Comparison of ENCODE assay signal across 8 mouse cellular contexts in genomic region chr1:135766592-135767306, GRCm38 (mm10). TPM values are rescaled to one million over a fixed set of nuclear protein-coding genes. Genes with fewer than 3 reads are reported as not detected.
DNase-seq lines count a peak whose midpoint lies in the region; ATAC-seq and TF ChIP-seq lines count a peak whose summit lies in the region.

No protein-coding gene starts in this region.

- no peaks in the 10 kb centered on the region for H3K27me3 ChIP-seq in heart, embryonic 10.5 days (ENCODE audit: insufficient read depth, poor library complexity, severe bottlenecking)
- no peaks in the 10 kb centered on the region for H3K27me3 ChIP-seq in ES-Bruce4 (ENCODE audit: control insufficient read depth, insufficient read depth, low read length, poor library complexity, severe bottlenecking)
- H3K27me3 ChIP-seq in forebrain, postnatal 0 days (ENCODE audit: insufficient read depth, low read length), result no peaks in the 10 kb centered on the region
- no peaks in the 10 kb centered on the region for H3K27me3 ChIP-seq in lung, postnatal 0 days (replicated peaks; ENCODE audit: insufficient read depth, low read length)

- peaks cover 24% of the 10 kb centered on the region for H3K36me3 ChIP-seq in heart, embryonic 10.5 days
- H3K36me3 ChIP-seq in ES-Bruce4 (ENCODE audit: control insufficient read depth, insufficient read depth, low read length, poor library complexity, severe bottlenecking), result peaks cover 30% of the 10 kb centered on the region
- no peaks in the 10 kb centered on the region for H3K36me3 ChIP-seq in forebrain, postnatal 0 days (ENCODE audit: insufficient read depth)
- H3K36me3 ChIP-seq in lung, postnatal 0 days (ENCODE audit: insufficient read depth, low read length), result no peaks in the 10 kb centered on the region

- H3K9me3 ChIP-seq in heart, embryonic 10.5 days, result no peaks in the 10 kb centered on the region
- H3K9me3 ChIP-seq in ES-Bruce4 (replicated peaks; ENCODE audit: control insufficient read depth, insufficient read depth, low read length, poor library complexity, severe bottlenecking), result no peaks in the 10 kb centered on the region
- H3K9me3 ChIP-seq in forebrain, postnatal 0 days (ENCODE audit: low read length), result no peaks in the 10 kb centered on the region
- H3K9me3 ChIP-seq in lung, postnatal 0 days (ENCODE audit: low read length), result no peaks in the 10 kb centered on the region

- no peak for TF ChIP-seq CTCF in ES-Bruce4 (IDR thresholded peaks at IDR 0.05; ENCODE audit: low read depth, low read length)
- TF ChIP-seq CTCF in forebrain, postnatal 0 days (IDR thresholded peaks at IDR 0.05; ENCODE audit: low read depth), result no peak
- no peak for TF ChIP-seq CTCF in lung, postnatal 0 days (IDR thresholded peaks at IDR 0.05)

- no peak; the same call in none of the 2 replicates for ATAC-seq in forebrain, postnatal 0 days
- no peak for ATAC-seq in lung, postnatal 0 days

- peak overlapping the region; percentile 96 for H3K4me2 ChIP-seq in forebrain, postnatal 0 days (ENCODE audit: low read depth)
- peak overlapping the region; percentile 90 for H3K4me2 ChIP-seq in lung, postnatal 0 days (replicated peaks; ENCODE audit: low read depth, low read length)

- 22% methylated on average over 30 of the region's 30 CpGs for WGBS in heart, embryonic 10.5 days
- 26% methylated on average over 30 of the region's 30 CpGs for whole genome bisulfite sequencing in forebrain, postnatal 0 days
- WGBS in lung, postnatal 0 days, result 12% methylated on average over 30 of the region's 30 CpGs

- H3K27ac ChIP-seq in heart, embryonic 10.5 days, result peak overlapping the region; percentile 97
- 0 out of 2 replicates have a peak overlapping the region, but pooled peaks have one; percentile 17 for H3K27ac ChIP-seq in ES-Bruce4 (ENCODE audit: insufficient read depth, low read length)
- peak overlapping the region; percentile 71; the same call in 1 of the 2 replicates for H3K27ac ChIP-seq in forebrain, postnatal 0 days (ENCODE audit: low read depth, low read length)
- peak overlapping the region; percentile 88 for H3K27ac ChIP-seq in lung, postnatal 0 days (ENCODE audit: low read length)

- DNase-seq in heart, embryonic 10.5 days (ENCODE audit: low spot score), result no peak
- DNase-seq in heart, postnatal 4 days, result no peak
- DNase-seq in forebrain, postnatal 0 days, result peak; percentile 31
- DNase-seq in lung, postnatal 0 days (ENCODE audit: low spot score), result no peak
- DNase-seq in left cerebral cortex, adult 8-10 months (ENCODE audit: low spot score in 2 of 2), result no peak
- DNase-seq in cerebellum, postnatal 10 days, result no peak
- DNase-seq in cerebellum, adult 18-20 months, result no peak

- peak overlapping the region; percentile 70 for H3K4me3 ChIP-seq in heart, embryonic 10.5 days
- peak overlapping the region; percentile 99 for H3K4me3 ChIP-seq in ES-Bruce4 (ENCODE audit: low read depth, low read length)
- peak overlapping the region; percentile 55 for H3K4me3 ChIP-seq in forebrain, postnatal 0 days (ENCODE audit: low read depth, low read length)
- H3K4me3 ChIP-seq in lung, postnatal 0 days (ENCODE audit: low read depth, low read length), result peak overlapping the region; percentile 67

- TF ChIP-seq EP300 in ES-Bruce4 (IDR thresholded peaks at IDR 0.05; ENCODE audit: insufficient read depth, low read depth, low read length), result no peak
- no peak for TF ChIP-seq EP300 in lung, postnatal 0 days (IDR thresholded peaks at IDR 0.05)

- peak overlapping the region; percentile 99 for H3K9ac ChIP-seq in ES-Bruce4 (ENCODE audit: low read depth, poor library complexity, severe bottlenecking)
- H3K9ac ChIP-seq in forebrain, postnatal 0 days, result peak overlapping the region; percentile 78
- peak overlapping the region; percentile 85 for H3K9ac ChIP-seq in lung, postnatal 0 days (replicated peaks; ENCODE audit: low read depth)

- no peak for TF ChIP-seq POLR2A in ES-Bruce4 (IDR thresholded peaks at IDR 0.05; ENCODE audit: insufficient read depth, low read length)

- H3K4me1 ChIP-seq in heart, embryonic 10.5 days, result peaks cover 82% of the 10 kb centered on the region
- H3K4me1 ChIP-seq in ES-Bruce4 (ENCODE audit: control insufficient read depth, insufficient read depth, low read length), result peaks cover 9% of the 10 kb centered on the region
- peaks cover 13% of the 10 kb centered on the region; the same call in 1 of the 2 replicates for H3K4me1 ChIP-seq in forebrain, postnatal 0 days (ENCODE audit: insufficient read depth)
- H3K4me1 ChIP-seq in lung, postnatal 0 days (ENCODE audit: insufficient read depth, low read depth, low read length), result peaks cover 14% of the 10 kb centered on the region; the same call in 1 of the 2 replicates

RNA-seq across cellular contexts. Expression of gene Phlda3, which starts 0.8 kb away (rescaled TPM):
- polyA plus RNA-seq in heart, embryonic 10.5 days (2016; fragmentation: Nextera tagmentation; extraction: Ambion mirVana), result 63.2 and 65.3 TPM in 2 replicates
- 10 to 100 TPM; 40.7 to 43.8 TPM for total RNA-seq in heart, postnatal 4 days (2021)
- 88.1 and 98.9 TPM in 2 replicates for polyA plus RNA-seq in ES-Bruce4 (2011; ENCODE audit: insufficient read depth, insufficient read length, low read depth, missing spikeins)
- total RNA-seq in forebrain, postnatal 0 days (2014; rRNA removed), result 23.6 and 27.2 TPM in 2 replicates
- polyA plus RNA-seq in forebrain, postnatal 0 days (2015; fragmentation: Nextera tagmentation; extraction: Ambion mirVana), result 28.5 and 30.3 TPM in 2 replicates
- polyA plus RNA-seq in lung, postnatal 0 days (2015; fragmentation: Nextera tagmentation; extraction: Ambion mirVana), result 80.7 and 82.0 TPM in 2 replicates
- 10 to 100 TPM; 20.7 to 22.0 (median 21.7) TPM for total RNA-seq in left cerebral cortex, adult 8-10 months (2022)

RNA-seq across cellular contexts. Expression of gene Tnni1, which starts 12.5 kb away (rescaled TPM):
- 2,290 and 3,821 TPM in 2 replicates for polyA plus RNA-seq in heart, embryonic 10.5 days (2016; fragmentation: Nextera tagmentation; extraction: Ambion mirVana)
- total RNA-seq in heart, postnatal 4 days (2021), result 1,000 to 10,000 TPM; 2,021 to 2,289 TPM
- 0.53 and 1.0 TPM in 2 replicates for polyA plus RNA-seq in ES-Bruce4 (2011; ENCODE audit: insufficient read depth, insufficient read length, low read depth, missing spikeins)
- total RNA-seq in forebrain, postnatal 0 days (2014; rRNA removed), result 0.19 TPM in 1 of 2 replicates, not detected in the other
- polyA plus RNA-seq in forebrain, postnatal 0 days (2015; fragmentation: Nextera tagmentation; extraction: Ambion mirVana), result 0.39 and 0.48 TPM in 2 replicates
- polyA plus RNA-seq in lung, postnatal 0 days (2015; fragmentation: Nextera tagmentation; extraction: Ambion mirVana), result 26.1 and 31.2 TPM in 2 replicates
- total RNA-seq in left cerebral cortex, adult 8-10 months (2022), result 1 to 10 TPM; 3.7 to 7.8 (median 4.2) TPM

RNA-seq across cellular contexts. Expression of gene Csrp1, which starts 46.9 kb away (rescaled TPM):
- polyA plus RNA-seq in heart, embryonic 10.5 days (2016; fragmentation: Nextera tagmentation; extraction: Ambion mirVana), result 202 and 238 TPM in 2 replicates
- 100 to 1,000 TPM; 262 to 267 TPM for total RNA-seq in heart, postnatal 4 days (2021)
- 178 and 190 TPM in 2 replicates for polyA plus RNA-seq in ES-Bruce4 (2011; ENCODE audit: insufficient read depth, insufficient read length, low read depth, missing spikeins)
- 53.2 and 55.7 TPM in 2 replicates for total RNA-seq in forebrain, postnatal 0 days (2014; rRNA removed)
- 20.8 and 21.0 TPM in 2 replicates for polyA plus RNA-seq in forebrain, postnatal 0 days (2015; fragmentation: Nextera tagmentation; extraction: Ambion mirVana)
- 449 and 545 TPM in 2 replicates for polyA plus RNA-seq in lung, postnatal 0 days (2015; fragmentation: Nextera tagmentation; extraction: Ambion mirVana)
- total RNA-seq in left cerebral cortex, adult 8-10 months (2022), result 100 to 1,000 TPM; 277 to 320 (median 278) TPM

RNA-seq across cellular contexts. Expression of gene Lad1, which starts 51.6 kb away (rescaled TPM):
- 3.3 and 6.8 TPM in 2 replicates for polyA plus RNA-seq in heart, embryonic 10.5 days (2016; fragmentation: Nextera tagmentation; extraction: Ambion mirVana)
- total RNA-seq in heart, postnatal 4 days (2021), result 10 to 100 TPM in 1 of 2 experiments, 1 to 10 TPM in 1; 7.3 to 10.3 TPM
- polyA plus RNA-seq in ES-Bruce4 (2011; ENCODE audit: insufficient read depth, insufficient read length, low read depth, missing spikeins), result 20.5 and 25.1 TPM in 2 replicates
- 0.31 and 0.81 TPM in 2 replicates for total RNA-seq in forebrain, postnatal 0 days (2014; rRNA removed)
- polyA plus RNA-seq in forebrain, postnatal 0 days (2015; fragmentation: Nextera tagmentation; extraction: Ambion mirVana), result 0.35 and 0.40 TPM in 2 replicates
- 4.4 and 6.0 TPM in 2 replicates for polyA plus RNA-seq in lung, postnatal 0 days (2015; fragmentation: Nextera tagmentation; extraction: Ambion mirVana)
- total RNA-seq in left cerebral cortex, adult 8-10 months (2022), result 1 to 10 TPM in 2 of 4 experiments, under 1 TPM in 2; 0.68 to 1.2 (median 1.1) TPM

Comparison
In these comparisons a context has a peak if more than half of its experiments do, and no peak if none do; other contexts are left out.
1. H3K27ac ChIP-seq: peak in every context shown above with its lines; median percentile 97 in heart, embryonic 10.5 days; 88 in lung, postnatal 0 days; 71 in forebrain, postnatal 0 days; 17 in ES-Bruce4.
2. RNA of gene Tnni1, which starts 12.5 kb away (polyA plus RNA-seq): 2,290 to 3,821 TPM in heart, embryonic 10.5 days; 26.1 to 31.2 TPM in lung, postnatal 0 days, 0.53 to 1.0 TPM in ES-Bruce4 and 0.39 to 0.48 TPM in forebrain, postnatal 0 days; every median in the first group is over 10 times any median in the second.
3. Peak in every context shown above with its lines, with median percentiles within 50 percentile points of each other: H3K4me3 ChIP-seq and H3K9ac ChIP-seq.